29 mouse cellular contexts compared by ENCODE assay signal in the genomic region with DNA sequence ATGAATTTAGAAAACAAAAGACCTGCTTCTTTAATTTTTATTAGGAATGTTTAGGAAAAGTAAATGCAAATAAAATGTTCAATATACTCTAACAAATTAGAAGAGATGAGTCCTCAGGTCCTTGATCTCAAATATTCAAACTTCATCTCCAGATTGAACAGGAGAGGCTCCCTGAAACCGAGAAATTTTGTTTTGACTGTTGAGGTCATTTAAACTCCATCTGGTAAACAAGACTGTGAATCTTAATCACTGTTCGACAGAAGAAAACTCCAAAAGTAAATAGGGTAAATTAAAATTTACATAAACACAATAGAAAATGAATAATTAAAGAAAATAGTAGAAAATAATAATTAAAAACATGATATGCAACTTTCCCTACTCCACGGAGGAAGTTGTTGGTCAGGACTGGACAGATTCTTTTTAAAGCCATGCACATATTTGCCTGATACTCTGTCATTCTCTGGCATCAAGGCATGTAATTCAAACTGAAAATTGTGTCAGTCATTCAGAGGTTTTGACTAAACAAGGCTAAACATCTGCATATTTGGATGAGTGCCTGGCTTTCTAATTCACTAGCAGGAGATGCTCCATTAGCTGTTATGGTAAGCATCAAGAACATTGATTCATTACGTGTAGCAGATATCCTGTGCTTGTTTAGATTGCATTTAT.
A peak's percentile ranks its signal among the peaks of the same experiment; 100 is the strongest.
DNase-seq lines count a peak whose midpoint lies in the region; ATAC-seq and TF ChIP-seq lines count a peak whose summit lies in the region.
"Had no signal": no experiment of that assay in that cellular context is flagged by ENCODE, and none has a peak within 500 bp of the region (broad histone marks: within the 10 kb centered on the region; RNA-seq: fewer than 3 reads in every experiment).

No protein-coding gene starts in this region.

- no peak overlapping the region for H3K4me2 ChIP-seq in forebrain, embryonic 15.5 days (replicated peaks)
- H3K4me2 ChIP-seq in forebrain, embryonic 11.5 days (ENCODE audit: low read depth, low read length, severe bottlenecking) = no peak overlapping the region
- no peak overlapping the region for H3K4me2 ChIP-seq in lung, embryonic 14.5 days
- no peak overlapping the region for H3K4me2 ChIP-seq in lung, postnatal 0 days (replicated peaks; ENCODE audit: low read depth, low read length)
- no peak overlapping the region for H3K4me2 ChIP-seq in forebrain, postnatal 0 days (ENCODE audit: low read depth)
- H3K4me2 ChIP-seq: embryonic facial prominence, embryonic 15.5 days; heart, embryonic 13.5 days; hindbrain, embryonic 15.5 days; limb, embryonic 12.5 days; liver, embryonic 15.5 days; lung, embryonic 15.5 days; midbrain, embryonic 12.5 days had no signal

- H3K36me3 ChIP-seq in forebrain, embryonic 15.5 days = no peaks in the 10 kb centered on the region
- no peaks in the 10 kb centered on the region for H3K36me3 ChIP-seq in forebrain, embryonic 11.5 days (ENCODE audit: control insufficient read depth, insufficient read depth, low read length)
- no peaks in the 10 kb centered on the region for H3K36me3 ChIP-seq in lung, embryonic 14.5 days (ENCODE audit: insufficient read depth)
- no peaks in the 10 kb centered on the region for H3K36me3 ChIP-seq in lung, postnatal 0 days (ENCODE audit: insufficient read depth, low read length)
- H3K36me3 ChIP-seq in forebrain, postnatal 0 days (ENCODE audit: insufficient read depth) = no peaks in the 10 kb centered on the region
- H3K36me3 ChIP-seq: embryonic facial prominence, embryonic 15.5 days; heart, embryonic 13.5 days; hindbrain, embryonic 15.5 days; limb, embryonic 12.5 days; liver, embryonic 15.5 days; lung, embryonic 15.5 days; midbrain, embryonic 12.5 days had no signal

- no peak for TF ChIP-seq EP300 in lung, postnatal 0 days (IDR thresholded peaks at IDR 0.05)

- H3K9ac ChIP-seq in forebrain, embryonic 15.5 days (replicated peaks) = no peak overlapping the region
- no peak overlapping the region for H3K9ac ChIP-seq in forebrain, embryonic 11.5 days (ENCODE audit: low read length)
- no peak overlapping the region for H3K9ac ChIP-seq in lung, embryonic 14.5 days
- H3K9ac ChIP-seq in lung, postnatal 0 days (replicated peaks; ENCODE audit: low read depth) = no peak overlapping the region
- no peak overlapping the region for H3K9ac ChIP-seq in forebrain, postnatal 0 days
- H3K9ac ChIP-seq: embryonic facial prominence, embryonic 15.5 days; heart, embryonic 13.5 days; hindbrain, embryonic 15.5 days; limb, embryonic 12.5 days; liver, embryonic 15.5 days; lung, embryonic 15.5 days; midbrain, embryonic 12.5 days had no signal

- no peak for DNase-seq in forebrain, embryonic 11.5 days (ENCODE audit: low spot score)
- DNase-seq in lung, embryonic 14.5 days = peak; percentile 22
- DNase-seq in lung, postnatal 0 days (ENCODE audit: low spot score) = no peak
- peak; percentile 70 for DNase-seq in brain, adult 2 months (ENCODE audit: low read depth, low spot score)
- peak; percentile 53 for DNase-seq in forebrain, postnatal 0 days
- DNase-seq: adrenal gland, postnatal 10 days; cerebellum, adult 18-20 months; cerebellum, postnatal 10 days; gastrocnemius, postnatal 10 days; heart, postnatal 10 days; kidney, adult 18-20 months; kidney, postnatal 4 days; lung, postnatal 36 days; spleen, adult 18-20 months; thymus, adult 2 months; thymus, postnatal 36 days had no signal

- H3K4me1 ChIP-seq in forebrain, embryonic 15.5 days = peaks cover 9% of the 10 kb centered on the region
- H3K4me1 ChIP-seq in forebrain, embryonic 11.5 days (replicated peaks; ENCODE audit: control insufficient read depth, insufficient read depth, low read length) = no peaks in the 10 kb centered on the region
- no peaks in the 10 kb centered on the region for H3K4me1 ChIP-seq in lung, embryonic 14.5 days (ENCODE audit: insufficient read depth)
- no peaks in the 10 kb centered on the region for H3K4me1 ChIP-seq in lung, postnatal 0 days (ENCODE audit: insufficient read depth, low read depth, low read length)
- no peaks in the 10 kb centered on the region for H3K4me1 ChIP-seq in forebrain, postnatal 0 days (ENCODE audit: insufficient read depth)
- H3K4me1 ChIP-seq: embryonic facial prominence, embryonic 15.5 days; heart, embryonic 13.5 days; hindbrain, embryonic 15.5 days; limb, embryonic 12.5 days; liver, embryonic 15.5 days; lung, embryonic 15.5 days; megakaryocyte, embryonic 14.5 days; midbrain, embryonic 12.5 days had no signal

- 27% methylated on average over 4 of the region's 4 CpGs for WGBS in forebrain, embryonic 15.5 days
- 88% methylated on average over 4 of the region's 4 CpGs for WGBS in forebrain, embryonic 11.5 days
- 67% methylated on average over 4 of the region's 4 CpGs for WGBS in lung, embryonic 14.5 days
- WGBS in lung, postnatal 0 days = 66% methylated on average over 4 of the region's 4 CpGs
- 20% methylated on average over 4 of the region's 4 CpGs for WGBS in forebrain, postnatal 0 days

- H3K27me3 ChIP-seq in forebrain, embryonic 15.5 days = no peaks in the 10 kb centered on the region
- no peaks in the 10 kb centered on the region for H3K27me3 ChIP-seq in forebrain, embryonic 11.5 days (ENCODE audit: control insufficient read depth, insufficient read depth, low read length)
- H3K27me3 ChIP-seq in lung, embryonic 14.5 days (ENCODE audit: insufficient read depth, low read length) = no peaks in the 10 kb centered on the region
- no peaks in the 10 kb centered on the region for H3K27me3 ChIP-seq in lung, postnatal 0 days (replicated peaks; ENCODE audit: insufficient read depth, low read length)
- no peaks in the 10 kb centered on the region for H3K27me3 ChIP-seq in forebrain, postnatal 0 days (ENCODE audit: insufficient read depth, low read length)
- H3K27me3 ChIP-seq: embryonic facial prominence, embryonic 15.5 days; heart, embryonic 13.5 days; hindbrain, embryonic 15.5 days; limb, embryonic 12.5 days; liver, embryonic 15.5 days; lung, embryonic 15.5 days; megakaryocyte, embryonic 14.5 days; midbrain, embryonic 12.5 days had no signal

- H3K9me3 ChIP-seq in forebrain, embryonic 15.5 days = no peaks in the 10 kb centered on the region
- no peaks in the 10 kb centered on the region for H3K9me3 ChIP-seq in forebrain, embryonic 11.5 days (ENCODE audit: control insufficient read depth, low read length)
- no peaks in the 10 kb centered on the region for H3K9me3 ChIP-seq in lung, embryonic 14.5 days (ENCODE audit: low read depth, low read length)
- H3K9me3 ChIP-seq in lung, postnatal 0 days (ENCODE audit: low read length) = no peaks in the 10 kb centered on the region
- H3K9me3 ChIP-seq in forebrain, postnatal 0 days (ENCODE audit: low read length) = no peaks in the 10 kb centered on the region
- H3K9me3 ChIP-seq: embryonic facial prominence, embryonic 15.5 days; heart, embryonic 13.5 days; hindbrain, embryonic 15.5 days; limb, embryonic 12.5 days; liver, embryonic 15.5 days; lung, embryonic 15.5 days; megakaryocyte, embryonic 14.5 days; midbrain, embryonic 12.5 days had no signal

- TF ChIP-seq CTCF in lung, embryonic 14.5 days (IDR thresholded peaks at IDR 0.05; ENCODE audit: low read depth) = no peak
- no peak for TF ChIP-seq CTCF in lung, postnatal 0 days (IDR thresholded peaks at IDR 0.05)
- no peak for TF ChIP-seq CTCF in forebrain, postnatal 0 days (IDR thresholded peaks at IDR 0.05; ENCODE audit: low read depth)

- peak; percentile 83 for ATAC-seq in forebrain, embryonic 15.5 days (replicated peaks)
- no peak for ATAC-seq in forebrain, embryonic 11.5 days (replicated peaks; ENCODE audit: low FRiP score)
- ATAC-seq in lung, embryonic 14.5 days (ENCODE audit: insufficient read depth) = no peak
- no peak for ATAC-seq in lung, postnatal 0 days
- ATAC-seq in forebrain, postnatal 0 days = peak; percentile 27; the same call in 1 of the 2 replicates
- no peak for ATAC-seq in erythroblast, adult 5-6 weeks (replicated peaks; ENCODE audit: low FRiP score, poor library complexity, severe bottlenecking)
- ATAC-seq: CD4-positive, CD25-positive, alpha-beta regulatory T cell, adult 4 months had no signal

- 0 out of 2 replicates have a peak overlapping the region, but pooled peaks have one; percentile 19 for H3K27ac ChIP-seq in forebrain, embryonic 15.5 days (replicated peaks)
- no peak overlapping the region for H3K27ac ChIP-seq in forebrain, embryonic 11.5 days (ENCODE audit: low read depth, low read length)
- H3K27ac ChIP-seq in lung, embryonic 14.5 days (ENCODE audit: low read depth) = no peak overlapping the region
- no peak overlapping the region for H3K27ac ChIP-seq in lung, postnatal 0 days (ENCODE audit: low read length)
- no peak overlapping the region for H3K27ac ChIP-seq in forebrain, postnatal 0 days (ENCODE audit: low read depth, low read length)
- H3K27ac ChIP-seq: embryonic facial prominence, embryonic 15.5 days; heart, embryonic 13.5 days; hindbrain, embryonic 15.5 days; left cerebral cortex, adult 2 months; limb, embryonic 12.5 days; liver, embryonic 15.5 days; lung, embryonic 15.5 days; midbrain, embryonic 12.5 days; stomach, postnatal 0 days had no signal

- H3K4me3 ChIP-seq in forebrain, embryonic 15.5 days = no peak overlapping the region
- no peak overlapping the region for H3K4me3 ChIP-seq in forebrain, embryonic 11.5 days (ENCODE audit: low read depth, low read length)
- H3K4me3 ChIP-seq in lung, embryonic 14.5 days (ENCODE audit: low read depth, low read length) = no peak overlapping the region
- no peak overlapping the region for H3K4me3 ChIP-seq in lung, postnatal 0 days (ENCODE audit: low read depth, low read length)
- no peak overlapping the region for H3K4me3 ChIP-seq in forebrain, postnatal 0 days (ENCODE audit: low read depth, low read length)
- H3K4me3 ChIP-seq: embryonic facial prominence, embryonic 15.5 days; heart, embryonic 13.5 days; hindbrain, embryonic 15.5 days; left cerebral cortex, adult 2 months; limb, embryonic 12.5 days; liver, embryonic 15.5 days; lung, embryonic 15.5 days; megakaryocyte, embryonic 14.5 days; midbrain, embryonic 12.5 days had no signal

Comparison
In these comparisons a context has a peak if more than half of its experiments do, and no peak if none do; other contexts are left out.
1. ATAC-seq: peak in forebrain, embryonic 15.5 days (single experiment) and forebrain, postnatal 0 days (single experiment); none in forebrain, embryonic 11.5 days (single experiment), lung, embryonic 14.5 days (single experiment), lung, postnatal 0 days (single experiment) and erythroblast, adult 5-6 weeks (single experiment).
2. DNase-seq: peak in lung, embryonic 14.5 days (single experiment), brain, adult 2 months (single experiment) and forebrain, postnatal 0 days (single experiment); none in forebrain, embryonic 11.5 days (single experiment) and lung, postnatal 0 days (single experiment).